ENCODE assay signal across 17 mouse cellular contexts in genomic region chr3:63897177-63897576, GRCm38 (mm10). TPM values are rescaled to one million over a fixed set of nuclear protein-coding genes. Genes with fewer than 3 reads are reported as not detected.
DNase-seq lines count a peak whose midpoint lies in the region; ATAC-seq and TF ChIP-seq lines count a peak whose summit lies in the region.
"Had no signal": no experiment of that assay in that cellular context is flagged by ENCODE, and none has a peak within 500 bp of the region (broad histone marks: within the 10 kb centered on the region; RNA-seq: fewer than 3 reads in every experiment).

No protein-coding gene starts in this region.

- no peak for TF ChIP-seq CTCF in kidney, adult 2 months (conservative IDR thresholded peaks at IDR 0.05; ENCODE audit: insufficient read depth, insufficient read length, low read depth, low read length)

- no peaks in the 10 kb centered on the region for H3K36me3 ChIP-seq in kidney, embryonic 14.5 days (ENCODE audit: control insufficient read depth, insufficient read depth, low read length)
- H3K36me3 ChIP-seq in kidney, adult 2 months (ENCODE audit: control insufficient read depth, insufficient read depth, low read length): no peaks in the 10 kb centered on the region
- H3K36me3 ChIP-seq in forebrain, embryonic 14.5 days (ENCODE audit: control insufficient read depth, insufficient read depth, low read length): no peaks in the 10 kb centered on the region
- H3K36me3 ChIP-seq in midbrain, embryonic 10.5 days: peaks cover 12% of the 10 kb centered on the region; the same call in 1 of the 2 replicates
- H3K36me3 ChIP-seq: limb, embryonic 15.5 days; lung, embryonic 15.5 days had no signal

- no peak overlapping the region for H3K9ac ChIP-seq in kidney, embryonic 14.5 days (ENCODE audit: low read depth, low read length)
- peak overlapping the region; percentile 79; the same call in 1 of the 2 replicates for H3K9ac ChIP-seq in forebrain, embryonic 14.5 days (ENCODE audit: low read length)
- H3K9ac ChIP-seq: limb, embryonic 15.5 days; lung, embryonic 15.5 days had no signal

- 4% methylated on average over 1 of the region's 1 CpGs for WGBS in kidney, embryonic 14.5 days
- 18% methylated on average over 1 of the region's 1 CpGs for WGBS in kidney, adult 2 months
- 2% methylated on average over 1 of the region's 1 CpGs for WGBS in forebrain, embryonic 14.5 days
- 10% methylated on average over 1 of the region's 1 CpGs for WGBS in midbrain, embryonic 10.5 days

- ATAC-seq in kidney, embryonic 14.5 days (ENCODE audit: low FRiP score, low TSS enrichment): no peak
- no peak for ATAC-seq in forebrain, embryonic 14.5 days
- ATAC-seq: activated CD4-positive, CD25-positive, alpha-beta regulatory T cell, adult 4 months had no signal

- H3K9me3 ChIP-seq in kidney, embryonic 14.5 days (ENCODE audit: control insufficient read depth, low read length): no peaks in the 10 kb centered on the region
- no peaks in the 10 kb centered on the region for H3K9me3 ChIP-seq in forebrain, embryonic 14.5 days (replicated peaks; ENCODE audit: control insufficient read depth, low read length)
- H3K9me3 ChIP-seq in midbrain, embryonic 10.5 days (replicated peaks): no peaks in the 10 kb centered on the region
- H3K9me3 ChIP-seq: limb, embryonic 15.5 days; lung, embryonic 15.5 days had no signal

- peaks cover 6% of the 10 kb centered on the region; the same call in 1 of the 2 replicates for H3K4me1 ChIP-seq in kidney, embryonic 14.5 days (ENCODE audit: control insufficient read depth, insufficient read depth, low read length)
- H3K4me1 ChIP-seq in kidney, adult 2 months (ENCODE audit: control insufficient read depth, insufficient read depth, low read length): peaks cover 14% of the 10 kb centered on the region; the same call in 1 of the 2 replicates
- H3K4me1 ChIP-seq in forebrain, embryonic 14.5 days (ENCODE audit: control insufficient read depth, insufficient read depth, low read length): peaks cover 13% of the 10 kb centered on the region; the same call in 1 of the 2 replicates
- H3K4me1 ChIP-seq in midbrain, embryonic 10.5 days: peaks cover 84% of the 10 kb centered on the region

- H3K27ac ChIP-seq in kidney, embryonic 14.5 days (ENCODE audit: low read depth, low read length): no peak overlapping the region
- H3K27ac ChIP-seq in kidney, adult 2 months (ENCODE audit: insufficient read depth, low read depth, low read length): no peak overlapping the region
- no peak overlapping the region for H3K27ac ChIP-seq in forebrain, embryonic 14.5 days (ENCODE audit: low read depth, low read length)
- peak overlapping the region; percentile 73 for H3K27ac ChIP-seq in midbrain, embryonic 10.5 days (replicated peaks)
- H3K27ac ChIP-seq: limb, embryonic 15.5 days; lung, embryonic 15.5 days had no signal

- DNase-seq in kidney, adult 2 months: no peak
- DNase-seq in forebrain, embryonic 14.5 days (ENCODE audit: low spot score): no peak
- no peak for DNase-seq in midbrain, embryonic 10.5 days (ENCODE audit: low spot score)
- peak; percentile 36 for DNase-seq in retina, embryonic 14.5 days (ENCODE audit: low spot score)
- no peak for DNase-seq in adrenal gland, adult 8-10 months
- DNase-seq in B cell, adult 2 months: no peak
- no peak for DNase-seq in adipocyte (ENCODE audit: low spot score)
- DNase-seq: cerebellum, postnatal 25 days; heart, postnatal 10 days; kidney, postnatal 14 days; spleen, adult 18-20 months; thymus, adult 18-20 months had no signal

- no peaks in the 10 kb centered on the region for H3K27me3 ChIP-seq in kidney, embryonic 14.5 days (ENCODE audit: control insufficient read depth, insufficient read depth, low read length)
- no peaks in the 10 kb centered on the region for H3K27me3 ChIP-seq in kidney, adult 2 months (replicated peaks; ENCODE audit: control insufficient read depth, insufficient read depth, low read length)
- no peaks in the 10 kb centered on the region for H3K27me3 ChIP-seq in forebrain, embryonic 14.5 days (replicated peaks; ENCODE audit: control insufficient read depth, insufficient read depth, low read length)
- no peaks in the 10 kb centered on the region for H3K27me3 ChIP-seq in midbrain, embryonic 10.5 days (ENCODE audit: low read depth, poor library complexity, severe bottlenecking)

- no peak for TF ChIP-seq POLR2A in kidney, adult 2 months (IDR thresholded peaks at IDR 0.05; ENCODE audit: low read depth, low read length)

- peak overlapping the region; percentile 81; the same call in 1 of the 2 replicates for H3K4me3 ChIP-seq in kidney, embryonic 14.5 days (ENCODE audit: low read length)
- no peak overlapping the region for H3K4me3 ChIP-seq in kidney, adult 2 months (ENCODE audit: insufficient read depth, low read depth, low read length)
- H3K4me3 ChIP-seq in forebrain, embryonic 14.5 days (ENCODE audit: low read depth, low read length): peak overlapping the region; percentile 69
- H3K4me3 ChIP-seq in midbrain, embryonic 10.5 days: peak overlapping the region; percentile 92
- H3K4me3 ChIP-seq: limb, embryonic 15.5 days had no signal

- H3K4me2 ChIP-seq in kidney, embryonic 14.5 days (replicated peaks; ENCODE audit: low read depth, low read length): peak overlapping the region; percentile 97
- H3K4me2 ChIP-seq in forebrain, embryonic 14.5 days (ENCODE audit: low read length): peak overlapping the region; percentile 87
- H3K4me2 ChIP-seq: limb, embryonic 15.5 days had no signal

RNA-seq across cellular contexts. Expression of gene Plch1, which starts 2.1 kb away (rescaled TPM):
- 11.2 and 20.4 TPM in 2 replicates for polyA plus RNA-seq in kidney, embryonic 14.5 days (2014; fragmentation: Nextera tagmentation; extraction: Ambion mirVana)
- polyA plus RNA-seq in kidney, adult 2 months (2012; rRNA removed): 0.84 and 1.2 TPM in 2 replicates
- 10.1 TPM in 2 replicates for polyA plus RNA-seq in forebrain, embryonic 14.5 days (2014; fragmentation: Nextera tagmentation; extraction: Ambion mirVana)
- polyA plus RNA-seq in midbrain, embryonic 10.5 days (2016; fragmentation: Nextera tagmentation; extraction: Ambion mirVana): 27.5 and 33.1 TPM in 2 replicates
- under 1 TPM in 3 of 4 experiments, not detected in 1; 0.07 to 0.38 (median 0.28) TPM for total RNA-seq in adrenal gland, adult 8-10 months (2022)
- polyA plus RNA-seq: activated CD4-positive, CD25-positive, alpha-beta regulatory T cell, adult 4 months; C2C12 had no signal

RNA-seq across cellular contexts. Expression of gene E130311K13Rik, which starts 32.1 kb away (rescaled TPM):
- 5.1 and 5.7 TPM in 2 replicates for polyA plus RNA-seq in kidney, embryonic 14.5 days (2014; fragmentation: Nextera tagmentation; extraction: Ambion mirVana)
- 4.5 and 6.1 TPM in 2 replicates for polyA plus RNA-seq in kidney, adult 2 months (2012; rRNA removed)
- polyA plus RNA-seq in forebrain, embryonic 14.5 days (2014; fragmentation: Nextera tagmentation; extraction: Ambion mirVana): 4.8 and 5.3 TPM in 2 replicates
- 2.7 and 3.3 TPM in 2 replicates for polyA plus RNA-seq in midbrain, embryonic 10.5 days (2016; fragmentation: Nextera tagmentation; extraction: Ambion mirVana)
- total RNA-seq in adrenal gland, adult 8-10 months (2022): 10 to 100 TPM; 10.5 to 18.1 (median 13.4) TPM
